ENCODE assay signal across 19 mouse cellular contexts in genomic region chr19:57900037-57900436, GRCm38 (mm10).
A peak's percentile ranks its signal among the peaks of the same experiment; 100 is the strongest.
DNase-seq lines count a peak whose midpoint lies in the region; ATAC-seq and TF ChIP-seq lines count a peak whose summit lies in the region.
"Had no signal": no experiment of that assay in that cellular context is flagged by ENCODE, and none has a peak within 500 bp of the region (broad histone marks: within the 10 kb centered on the region; RNA-seq: fewer than 3 reads in every experiment).

No protein-coding gene starts in this region.

- H3K36me3 ChIP-seq in forebrain, postnatal 0 days (ENCODE audit: insufficient read depth) = no peaks in the 10 kb centered on the region
- H3K36me3 ChIP-seq in forebrain, embryonic 16.5 days (ENCODE audit: control insufficient read depth, insufficient read depth) = no peaks in the 10 kb centered on the region
- H3K36me3 ChIP-seq: G1E; heart, embryonic 12.5 days; liver, embryonic 13.5 days; neural tube, embryonic 15.5 days had no signal

- H3K4me3 ChIP-seq in forebrain, postnatal 0 days (ENCODE audit: low read depth, low read length) = no peak overlapping the region
- H3K4me3 ChIP-seq in forebrain, embryonic 16.5 days (replicated peaks; ENCODE audit: low read length) = no peak overlapping the region
- no peak overlapping the region for H3K4me3 ChIP-seq in cerebellum, adult 2 months (replicated peaks; ENCODE audit: insufficient read depth, low read depth, low read length)
- H3K4me3 ChIP-seq: forebrain, embryonic 13.5 days; heart, embryonic 12.5 days; liver, embryonic 13.5 days; neural tube, embryonic 15.5 days had no signal

- ATAC-seq in forebrain, postnatal 0 days = no peak
- ATAC-seq in forebrain, embryonic 16.5 days = no peak
- ATAC-seq: forebrain, embryonic 13.5 days had no signal

- 73% methylated on average over 1 of the region's 1 CpGs for WGBS in forebrain, postnatal 0 days
- 74% methylated on average over 1 of the region's 1 CpGs for WGBS in forebrain, embryonic 16.5 days
- 82% methylated on average over 1 of the region's 1 CpGs for WGBS in cerebellum, adult 2 months

- no peaks in the 10 kb centered on the region for H3K27me3 ChIP-seq in forebrain, postnatal 0 days (ENCODE audit: insufficient read depth, low read length)
- no peaks in the 10 kb centered on the region for H3K27me3 ChIP-seq in forebrain, embryonic 16.5 days (replicated peaks; ENCODE audit: control insufficient read depth, insufficient read depth, low read length)
- no peaks in the 10 kb centered on the region for H3K27me3 ChIP-seq in cerebellum, adult 2 months (ENCODE audit: control insufficient read depth, insufficient read depth, low read length)
- H3K27me3 ChIP-seq: forebrain, embryonic 13.5 days; heart, embryonic 12.5 days; liver, embryonic 13.5 days; neural tube, embryonic 15.5 days had no signal

- peak; percentile 58 for TF ChIP-seq CTCF in forebrain, postnatal 0 days (IDR thresholded peaks at IDR 0.05; ENCODE audit: low read depth)
- no peak for TF ChIP-seq CTCF in cerebellum, adult 2 months (IDR thresholded peaks at IDR 0.05; ENCODE audit: borderline replicate concordance, insufficient read depth, low read depth, low read length)

- H3K4me1 ChIP-seq in forebrain, postnatal 0 days (ENCODE audit: insufficient read depth) = no peaks in the 10 kb centered on the region
- no peaks in the 10 kb centered on the region for H3K4me1 ChIP-seq in forebrain, embryonic 16.5 days (replicated peaks; ENCODE audit: control insufficient read depth, insufficient read depth, low read length)
- no peaks in the 10 kb centered on the region for H3K4me1 ChIP-seq in cerebellum, adult 2 months (ENCODE audit: control insufficient read depth, insufficient read depth, low read length)
- H3K4me1 ChIP-seq: forebrain, embryonic 13.5 days; neural tube, embryonic 15.5 days had no signal

- peak; percentile 50 for DNase-seq in forebrain, postnatal 0 days
- DNase-seq in layer of hippocampus, adult 9-10 months (ENCODE audit: low spot score) = peak; percentile 37
- no peak for DNase-seq in layer of hippocampus, adult 8-10 months (ENCODE audit: low spot score in 2 of 2)
- peak; percentile 32 for DNase-seq in retina, embryonic 14.5 days (ENCODE audit: low spot score)
- no peak for DNase-seq in retina, postnatal 1 day
- DNase-seq in cerebellum, adult 2 months = no peak
- DNase-seq: gastrocnemius, postnatal 10 days; kidney, adult 11 months; kidney, postnatal 36 days; liver, embryonic 13.5 days; lung, postnatal 4 days; right cerebral cortex, adult 18-20 months; spleen, adult 18-20 months; thymus, postnatal 4 days had no signal

- H3K4me2 ChIP-seq in forebrain, postnatal 0 days (ENCODE audit: low read depth) = no peak overlapping the region
- no peak overlapping the region for H3K4me2 ChIP-seq in forebrain, embryonic 16.5 days (ENCODE audit: low read length)
- H3K4me2 ChIP-seq: forebrain, embryonic 13.5 days; heart, embryonic 12.5 days; liver, embryonic 13.5 days; neural tube, embryonic 15.5 days had no signal

- no peak overlapping the region for H3K27ac ChIP-seq in forebrain, postnatal 0 days (ENCODE audit: low read depth, low read length)
- no peak overlapping the region for H3K27ac ChIP-seq in forebrain, embryonic 16.5 days (ENCODE audit: low read length)
- no peak overlapping the region for H3K27ac ChIP-seq in cerebellum, adult 2 months (ENCODE audit: insufficient read depth, low read length)
- H3K27ac ChIP-seq: forebrain, embryonic 13.5 days; liver, embryonic 13.5 days; neural tube, embryonic 15.5 days had no signal

- no peaks in the 10 kb centered on the region for H3K9me3 ChIP-seq in forebrain, postnatal 0 days (ENCODE audit: low read length)
- no peaks in the 10 kb centered on the region for H3K9me3 ChIP-seq in forebrain, embryonic 16.5 days (ENCODE audit: control insufficient read depth, low read length)
- H3K9me3 ChIP-seq: forebrain, embryonic 13.5 days; heart, embryonic 12.5 days; liver, embryonic 13.5 days; neural tube, embryonic 15.5 days had no signal

- no peak overlapping the region for H3K9ac ChIP-seq in forebrain, postnatal 0 days
- H3K9ac ChIP-seq in forebrain, embryonic 16.5 days (replicated peaks; ENCODE audit: low read depth, low read length) = no peak overlapping the region
- H3K9ac ChIP-seq: forebrain, embryonic 13.5 days; heart, embryonic 12.5 days; liver, embryonic 13.5 days; neural tube, embryonic 15.5 days had no signal

- no peak for TF ChIP-seq POLR2A in cerebellum, adult 2 months (IDR thresholded peaks at IDR 0.05; ENCODE audit: borderline replicate concordance, insufficient read depth, low read length)

Comparison
In these comparisons a context has a peak if more than half of its experiments do, and no peak if none do; other contexts are left out.
1. DNase-seq: peak in forebrain, postnatal 0 days (single experiment), layer of hippocampus, adult 9-10 months (single experiment) and retina, embryonic 14.5 days (single experiment); none in layer of hippocampus, adult 8-10 months (0 of 2), retina, postnatal 1 day (single experiment) and cerebellum, adult 2 months (0 of 2).